Mouse (Mus musculus): ENCODE data around the gene Pax7. TPM values are rescaled to one million over a fixed set of nuclear protein-coding genes. Genes with fewer than 3 reads are reported as not detected.

Pax7 gene
- polyA plus RNA-seq, 2 experiments: 1.9 to 4.7 TPM

DNA sequence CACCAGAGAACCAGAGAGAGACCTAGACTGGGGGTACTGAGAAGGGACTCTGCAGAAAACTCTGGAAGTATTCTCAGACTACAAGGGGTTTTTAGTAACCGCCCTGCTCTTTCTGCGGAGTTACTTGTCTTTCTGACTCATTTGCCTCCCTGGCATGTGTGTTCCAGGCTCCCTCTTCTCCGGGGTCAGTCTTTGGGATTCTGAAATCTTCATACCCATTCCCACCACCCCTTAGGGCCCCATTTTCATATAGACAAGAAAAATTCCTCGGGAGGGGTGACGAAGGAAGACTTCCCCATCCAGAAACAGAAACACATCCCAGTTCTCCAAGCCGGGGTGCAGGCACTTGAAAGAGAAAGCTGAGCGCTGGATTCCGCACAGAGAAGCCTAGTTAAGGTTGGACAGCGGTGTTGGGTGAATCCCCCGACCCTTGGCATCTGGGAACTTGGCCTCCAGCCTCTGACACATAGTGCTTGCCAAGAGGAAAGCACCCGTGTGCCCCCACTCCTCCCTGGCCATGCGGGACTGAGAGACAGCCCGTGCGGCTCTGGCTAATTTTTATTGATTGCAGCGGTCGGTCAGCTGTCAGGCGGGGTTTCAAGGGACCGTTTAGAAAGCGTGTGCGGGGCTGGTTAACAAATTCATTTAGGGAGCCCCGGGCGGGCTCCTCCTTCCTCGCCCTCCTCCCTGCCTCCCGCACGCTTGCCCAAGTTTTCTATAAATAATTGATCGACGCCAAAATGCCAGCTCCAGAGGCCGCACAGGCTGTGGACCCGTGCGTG is 5.6 kb downstream of the Pax7 start:
- Histone ChIP-seq H3K9ac (ENCODE audit: low read depth, low read length, severe bottlenecking) (no peak overlapping the region), H3K9me3 (ENCODE audit: control insufficient read depth, low read length) (no peaks in the 10 kb centered on the region), H3K4me3 (replicated peaks; ENCODE audit: low read length) (peak overlapping the region; percentile 15), H3K4me1 (ENCODE audit: control insufficient read depth, insufficient read depth, low read length) (no peaks in the 10 kb centered on the region), H3K36me3 (ENCODE audit: control insufficient read depth, insufficient read depth, low read length) (no peaks in the 10 kb centered on the region), H3K4me2 (replicated peaks; ENCODE audit: low read depth, low read length, severe bottlenecking) (0 out of 2 replicates have a peak overlapping the region, but pooled peaks have one; percentile 5), H3K27ac (replicated peaks; ENCODE audit: low read depth, low read length) (no peak overlapping the region), H3K27me3 (ENCODE audit: control insufficient read depth, insufficient read depth, low read length) (peaks cover 97% of the 10 kb centered on the region)
- no peak for TF ChIP-seq POLR2A (IDR thresholded peaks at IDR 0.05; ENCODE audit: borderline replicate concordance, extremely low read depth, insufficient read depth, insufficient read length)
- WGBS: 3% methylated on average over 30 of the region's 30 CpGs
- DNase-seq (ENCODE audit: low spot score) (no peak), ATAC-seq (ENCODE audit: low FRiP score, low read depth) (no peak)

DNA sequence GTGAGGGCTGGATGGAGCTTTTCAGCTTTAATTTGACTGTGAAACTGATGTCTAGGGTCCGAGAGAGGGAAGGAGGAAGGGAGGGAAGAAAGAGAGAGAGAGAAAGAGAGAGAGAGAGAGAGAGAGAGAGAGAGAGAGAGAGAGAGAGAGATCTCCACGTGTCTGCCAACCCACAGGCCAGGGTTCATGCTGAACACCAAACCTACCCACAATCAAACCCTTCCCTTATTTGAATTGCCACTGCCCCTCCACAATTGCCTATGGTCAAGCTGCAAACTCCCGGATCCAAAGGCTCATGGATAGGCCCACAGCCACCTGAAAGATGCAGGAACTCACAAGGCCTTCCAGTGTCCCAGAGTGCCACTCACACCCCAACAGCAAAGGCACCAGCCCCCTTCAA is 7.1 kb downstream of the Pax7 start:
- Histone ChIP-seq H3K4me3 (replicated peaks; ENCODE audit: low read length) (no peak overlapping the region), H3K9ac (ENCODE audit: low read depth, low read length, severe bottlenecking) (no peak overlapping the region), H3K4me1 (ENCODE audit: control insufficient read depth, insufficient read depth, low read length) (no peaks in the 10 kb centered on the region), H3K36me3 (ENCODE audit: control insufficient read depth, insufficient read depth, low read length) (no peaks in the 10 kb centered on the region), H3K9me3 (ENCODE audit: control insufficient read depth, low read length) (no peaks in the 10 kb centered on the region), H3K4me2 (replicated peaks; ENCODE audit: low read depth, low read length, severe bottlenecking) (no peak overlapping the region), H3K27me3 (ENCODE audit: control insufficient read depth, insufficient read depth, low read length) (peaks cover 97% of the 10 kb centered on the region), H3K27ac (replicated peaks; ENCODE audit: low read depth, low read length) (no peak overlapping the region)
- TF ChIP-seq POLR2A (IDR thresholded peaks at IDR 0.05; ENCODE audit: borderline replicate concordance, extremely low read depth, insufficient read depth, insufficient read length): no peak
- DNase-seq (ENCODE audit: low spot score) (no peak), ATAC-seq (ENCODE audit: low FRiP score, low read depth) (no peak)
- 1% methylated on average over 3 of the region's 3 CpGs for WGBS

DNA sequence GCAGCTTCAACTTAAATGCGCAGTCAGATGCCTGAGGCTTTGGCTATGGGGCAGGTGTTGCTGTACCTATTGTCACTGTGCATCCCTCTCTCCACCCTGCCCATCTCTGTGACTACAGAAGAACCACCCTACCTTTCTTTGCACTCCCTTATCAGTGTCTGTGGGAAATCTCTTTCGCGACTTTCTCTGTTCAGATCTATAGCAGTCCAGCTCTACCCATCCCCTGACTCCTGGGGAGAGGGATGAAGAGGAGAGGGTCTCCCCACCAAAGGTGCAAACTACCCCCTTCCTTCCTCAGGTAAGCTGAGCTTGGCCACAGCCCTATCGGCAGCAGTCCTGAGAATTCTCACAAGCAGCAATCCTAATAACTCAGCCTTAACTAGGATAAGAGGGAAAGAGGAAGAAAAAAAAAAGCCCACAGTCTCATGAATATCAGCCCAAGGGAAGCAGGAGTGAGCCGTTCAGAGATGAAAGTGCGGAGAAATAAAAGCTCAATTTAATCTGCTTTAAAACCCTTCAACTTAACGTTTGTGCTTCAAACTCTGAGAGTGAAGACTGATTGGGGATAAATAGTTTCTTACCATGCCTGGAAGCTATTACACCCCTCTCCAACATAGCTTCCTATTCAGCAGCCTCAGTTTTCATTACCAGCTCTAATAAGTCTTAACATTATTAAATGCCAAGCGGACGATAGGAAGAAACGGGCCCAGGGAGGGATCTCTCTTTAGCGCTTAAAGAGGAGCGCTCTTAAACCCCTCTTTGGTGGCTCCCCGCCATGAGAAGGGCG is 7.8 kb downstream of the Pax7 start:
- no peak overlapping the region for H3K27ac ChIP-seq (replicated peaks; ENCODE audit: low read depth, low read length)
- DNase-seq (ENCODE audit: low spot score): no peak
- no peak for ATAC-seq (ENCODE audit: low FRiP score, low read depth)
- 1% methylated on average over 14 of the region's 14 CpGs for WGBS
- H3K9ac ChIP-seq (ENCODE audit: low read depth, low read length, severe bottlenecking): no peak overlapping the region
- no peaks in the 10 kb centered on the region for H3K9me3 ChIP-seq (ENCODE audit: control insufficient read depth, low read length)
- H3K27me3 ChIP-seq (ENCODE audit: control insufficient read depth, insufficient read depth, low read length): peaks cover 97% of the 10 kb centered on the region
- TF ChIP-seq POLR2A (IDR thresholded peaks at IDR 0.05; ENCODE audit: borderline replicate concordance, extremely low read depth, insufficient read depth, insufficient read length): no peak
- H3K4me3 ChIP-seq (replicated peaks; ENCODE audit: low read length): no peak overlapping the region
- no peak overlapping the region for H3K4me2 ChIP-seq (replicated peaks; ENCODE audit: low read depth, low read length, severe bottlenecking)
- H3K4me1 ChIP-seq (ENCODE audit: control insufficient read depth, insufficient read depth, low read length): no peaks in the 10 kb centered on the region
- H3K36me3 ChIP-seq (ENCODE audit: control insufficient read depth, insufficient read depth, low read length): no peaks in the 10 kb centered on the region

DNA sequence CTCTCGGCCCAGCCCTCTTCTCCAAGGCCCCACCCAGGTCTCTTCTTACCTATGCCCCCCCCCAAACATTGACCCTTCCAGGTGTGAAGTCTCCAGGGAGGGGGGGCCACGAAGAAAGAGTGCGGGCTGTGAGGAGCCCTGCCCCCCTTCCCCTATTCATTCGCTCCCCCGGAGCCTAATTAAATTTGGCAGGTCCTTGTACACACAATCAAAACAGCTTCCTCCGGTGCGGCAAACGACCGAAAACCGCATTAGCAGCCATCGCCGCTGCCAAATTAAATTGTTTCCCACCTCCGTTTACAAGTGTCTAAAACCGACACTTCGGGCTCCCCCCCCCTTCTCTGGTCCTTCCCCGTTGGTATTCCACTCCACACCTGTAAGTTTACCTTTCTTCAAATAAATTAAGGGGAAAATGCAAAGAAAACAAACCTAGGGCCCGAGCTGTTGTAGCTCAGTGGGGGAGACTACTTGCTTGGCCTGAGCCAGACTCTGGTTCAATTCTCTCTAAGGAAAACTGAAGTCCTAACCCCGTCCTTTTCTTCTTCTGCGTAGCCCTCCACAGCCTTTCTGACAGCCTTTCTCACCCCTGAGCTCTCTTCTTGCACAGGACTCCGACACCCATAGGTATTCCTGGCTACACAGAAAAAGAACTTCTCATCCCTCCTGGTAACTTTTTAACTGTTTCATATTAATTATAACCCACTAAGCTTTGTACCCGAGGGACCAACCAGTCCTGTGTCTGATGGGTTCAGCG is 8.6 kb downstream of the Pax7 start:
- Histone ChIP-seq H3K4me1 (ENCODE audit: control insufficient read depth, insufficient read depth, low read length) (no peaks in the 10 kb centered on the region), H3K36me3 (ENCODE audit: control insufficient read depth, insufficient read depth, low read length) (no peaks in the 10 kb centered on the region), H3K9ac (ENCODE audit: low read depth, low read length, severe bottlenecking) (no peak overlapping the region), H3K27ac (replicated peaks; ENCODE audit: low read depth, low read length) (no peak overlapping the region), H3K9me3 (ENCODE audit: control insufficient read depth, low read length) (no peaks in the 10 kb centered on the region), H3K4me3 (replicated peaks; ENCODE audit: low read length) (0 out of 2 replicates have a peak overlapping the region, but pooled peaks have one; percentile 4), H3K27me3 (ENCODE audit: control insufficient read depth, insufficient read depth, low read length) (peaks cover 97% of the 10 kb centered on the region), H3K4me2 (replicated peaks; ENCODE audit: low read depth, low read length, severe bottlenecking) (no peak overlapping the region)
- DNase-seq (ENCODE audit: low spot score) (no peak), ATAC-seq (ENCODE audit: low FRiP score, low read depth) (no peak)
- 3% methylated on average over 22 of the region's 22 CpGs for WGBS
- TF ChIP-seq POLR2A (IDR thresholded peaks at IDR 0.05; ENCODE audit: borderline replicate concordance, extremely low read depth, insufficient read depth, insufficient read length): no peak

All from limb, embryonic 14.5 days (tissue).